Mouse (Mus musculus): ENCODE measurements around the gene Bglap.
"Not testable (repeated sequence)": the region's sequence is repeated elsewhere in the genome, so short reads cannot be mapped to it uniquely, and the experiment has no call there.

Gene Bglap

DNA sequence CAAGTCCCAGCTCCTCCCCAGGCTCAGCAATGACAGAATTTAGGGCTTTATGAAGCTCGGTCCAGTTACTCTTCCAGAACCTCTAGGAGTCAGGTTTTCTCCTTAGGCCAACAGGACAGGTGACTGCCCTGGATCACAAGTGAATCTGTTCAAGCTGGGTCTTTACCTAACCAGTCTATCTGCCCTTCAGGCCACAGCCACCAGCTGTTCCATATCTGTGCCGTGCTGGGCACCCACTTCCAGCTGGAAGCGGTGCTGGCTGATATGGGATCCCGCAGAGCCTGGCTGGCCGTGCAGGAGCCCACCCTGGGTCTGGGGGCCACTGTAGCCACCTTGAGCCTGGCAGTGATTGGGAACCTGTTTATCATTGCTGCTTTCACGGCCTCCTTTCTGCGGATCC lies 1.9 kb downstream of the Bglap start:
- not testable (repeated sequence) for DNase-seq

DNA sequence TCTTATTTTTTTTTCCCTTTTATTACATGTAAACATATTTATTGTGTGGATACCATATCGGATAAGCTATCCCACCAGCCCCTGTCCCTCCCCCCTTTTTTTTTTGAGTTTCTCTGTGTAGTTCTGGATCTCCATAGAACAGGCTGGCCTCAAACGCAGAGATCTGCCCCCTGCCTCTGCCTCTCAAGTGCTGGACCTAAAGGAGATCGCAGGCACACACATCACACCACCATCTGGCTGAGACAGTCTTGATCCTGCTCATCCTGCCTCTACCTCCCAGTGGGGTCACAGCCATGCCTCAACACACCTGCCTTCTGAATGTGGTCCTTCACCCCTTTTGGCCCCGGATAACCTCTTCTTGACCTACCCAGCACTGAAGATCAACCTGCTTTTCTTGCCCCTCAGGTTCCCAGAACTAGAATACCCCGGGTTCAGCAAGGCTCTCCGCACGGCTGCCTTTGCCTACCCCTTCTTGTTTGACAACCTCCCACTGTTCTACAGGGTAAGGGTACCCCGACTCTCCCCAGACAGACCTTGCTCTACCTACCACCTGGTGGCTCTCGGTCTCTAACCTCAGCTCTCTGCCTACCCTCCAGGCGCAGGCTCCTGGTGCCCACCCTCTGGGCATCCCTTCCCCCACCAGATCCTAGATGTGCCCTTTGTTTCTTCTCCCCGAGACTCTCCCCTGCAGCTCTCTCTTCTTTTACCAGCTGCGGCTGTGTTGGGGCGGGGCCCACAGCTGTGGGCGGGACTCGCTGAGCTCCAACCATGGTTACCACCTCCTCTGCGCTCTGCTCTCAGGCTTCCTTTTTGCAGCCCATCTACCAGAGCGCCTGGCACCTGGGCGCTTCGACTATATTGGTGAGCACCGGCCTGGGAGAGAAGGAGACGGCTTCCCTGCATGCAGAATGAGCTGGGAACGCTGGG lies 2.6 kb downstream of the Bglap start:
- DNase-seq, result peak; percentile 84

DNA sequence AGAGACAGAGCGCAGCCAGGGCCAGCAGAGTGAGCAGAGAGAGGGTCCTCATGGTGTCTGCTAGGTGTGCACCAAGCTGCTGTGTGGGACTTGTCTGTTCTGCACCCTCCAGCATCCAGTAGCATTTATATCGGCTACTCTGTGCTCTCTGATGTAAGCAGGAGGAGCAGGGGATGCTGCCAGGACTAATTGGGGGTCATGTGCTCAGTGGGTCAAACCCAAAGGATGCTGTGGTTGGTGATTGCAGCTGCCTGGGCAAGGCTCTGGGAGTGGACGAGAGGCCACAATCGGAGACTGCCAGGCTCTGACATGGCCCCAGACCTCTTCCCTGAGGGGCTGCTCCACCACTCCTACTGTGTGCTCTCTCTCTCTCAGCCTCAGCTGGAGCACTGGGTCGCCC lies 5.7 kb downstream of the Bglap start, which contains the start of gene Bglap2:
Gene Bglap2 (minus strand): TSS at position 101 of the 400 bp plus-strand sequence.
- DNase-seq, result not testable (repeated sequence)

DNA sequence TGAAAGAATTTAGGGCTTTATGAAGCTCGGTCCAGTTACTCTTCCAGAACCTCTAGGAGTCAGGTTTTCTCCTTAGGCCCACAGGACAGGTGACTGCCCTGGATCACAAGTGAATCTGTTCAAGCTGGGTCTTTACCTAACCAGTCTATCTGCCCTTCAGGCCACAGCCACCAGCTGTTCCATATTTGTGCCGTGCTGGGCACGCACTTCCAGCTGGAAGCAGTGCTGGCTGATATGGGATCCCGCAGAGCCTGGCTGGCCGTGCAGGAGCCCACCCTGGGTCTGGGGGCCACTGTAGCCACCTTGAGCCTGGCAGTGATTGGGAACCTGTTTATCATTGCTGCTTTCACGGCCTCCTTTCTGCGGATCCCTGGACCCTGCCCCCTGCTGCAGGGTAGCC lies 7.6 kb downstream of the Bglap start:
- DNase-seq, result not testable (repeated sequence)

DNA sequence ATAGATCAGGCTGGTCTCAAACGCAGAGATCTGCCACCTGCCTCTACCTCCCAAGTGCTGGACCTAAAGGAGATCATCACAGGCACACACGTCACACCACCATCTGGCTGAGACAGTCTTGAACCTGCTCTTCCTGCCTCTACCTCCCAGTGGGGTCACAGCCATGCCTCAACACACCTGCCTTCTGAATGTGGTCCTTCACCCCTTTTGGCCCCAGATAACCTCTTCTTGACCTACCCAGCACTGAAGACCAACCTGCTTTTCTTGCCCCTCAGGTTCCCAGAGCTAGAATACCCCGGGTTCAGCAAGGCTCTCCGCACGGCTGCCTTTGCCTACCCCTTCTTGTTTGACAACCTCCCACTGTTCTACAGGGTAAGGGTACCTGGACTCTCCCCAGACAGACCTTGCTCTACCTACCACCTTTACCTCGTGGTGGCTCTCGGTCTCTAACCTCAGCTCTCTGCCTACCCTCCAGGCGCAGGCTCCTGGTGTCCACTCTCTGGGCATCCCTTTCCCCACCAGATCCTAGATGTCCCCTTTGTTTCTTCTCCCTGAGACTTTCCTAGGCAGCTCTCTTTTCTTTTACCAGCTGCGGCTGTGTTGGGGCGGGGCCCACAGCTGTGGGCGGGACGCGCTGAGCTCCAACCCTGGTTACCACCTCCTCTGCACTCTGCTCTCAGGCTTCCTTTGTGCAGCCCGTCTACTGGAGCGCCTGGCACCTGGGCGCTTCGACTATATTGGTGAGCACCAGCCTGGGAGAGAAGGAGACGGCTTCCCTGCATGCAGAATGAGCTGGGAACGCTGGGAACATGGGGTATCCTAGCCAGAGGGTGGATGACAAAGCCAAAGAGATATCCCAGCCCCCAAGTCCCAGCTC lies 8.3 kb downstream of the Bglap start:
- DNase-seq, result peak; percentile 69

DNA sequence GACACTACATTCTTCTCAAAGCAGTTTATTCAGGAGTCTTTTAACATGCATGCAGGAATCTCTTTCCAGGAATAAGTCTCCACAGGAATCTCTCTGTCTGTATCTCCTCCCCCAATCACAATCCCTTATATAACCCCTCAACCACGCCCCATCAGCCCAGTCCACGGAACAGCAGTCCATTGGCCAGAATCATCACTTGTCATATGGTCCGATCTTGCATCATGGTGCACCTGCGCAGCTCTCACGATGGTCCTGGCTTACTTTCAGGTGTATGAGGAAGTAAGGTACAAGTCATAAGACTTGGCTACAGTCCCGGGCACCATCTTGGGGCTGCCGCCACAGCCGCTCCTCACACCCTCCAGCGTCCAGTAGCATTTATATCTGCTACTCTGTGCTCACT lies 11.6 kb downstream of the Bglap start, which contains the start of gene Bglap3:
Gene Bglap3 (minus strand): TSS at position 101 of the 400 bp plus-strand sequence.
- not testable (repeated sequence) for DNase-seq

DNA sequence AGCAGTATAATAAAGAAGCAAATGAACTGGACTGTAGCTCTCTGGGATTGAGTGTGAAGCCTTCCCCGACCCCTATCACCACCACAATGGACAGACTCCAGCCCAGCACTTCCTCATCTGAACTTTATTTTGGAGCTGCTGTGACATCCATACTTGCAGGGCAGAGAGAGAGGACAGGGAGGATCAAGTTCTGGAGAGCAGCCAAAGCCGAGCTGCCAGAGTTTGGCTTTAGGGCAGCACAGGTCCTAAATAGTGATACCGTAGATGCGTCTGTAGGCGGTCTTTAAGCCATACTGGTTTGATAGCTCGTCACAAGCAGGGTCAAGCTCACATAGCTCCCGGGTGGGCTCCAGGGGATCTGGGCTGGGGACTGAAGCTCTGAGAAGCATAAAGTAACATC lies 15.8 kb downstream of the Bglap start:
- DNase-seq, result not testable (repeated sequence)

DNA sequence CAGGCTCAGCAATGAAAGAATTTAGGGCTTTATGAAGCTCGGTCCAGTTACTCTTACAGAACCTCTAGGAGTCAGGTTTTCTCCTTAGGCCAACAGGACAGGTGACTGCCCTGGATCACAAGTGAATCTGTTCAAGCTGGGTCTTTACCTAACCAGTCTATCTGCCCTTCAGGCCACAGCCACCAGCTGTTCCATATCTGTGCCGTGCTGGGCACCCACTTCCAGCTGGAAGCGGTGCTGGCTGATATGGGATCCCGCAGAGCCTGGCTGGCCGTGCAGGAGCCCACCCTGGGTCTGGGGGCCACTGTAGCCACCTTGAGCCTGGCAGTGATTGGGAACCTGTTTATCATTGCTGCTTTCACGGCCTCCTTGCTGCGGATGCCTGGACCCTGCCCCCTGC lies 16.7 kb downstream of the Bglap start:
- not testable (repeated sequence) for DNase-seq

DNA sequence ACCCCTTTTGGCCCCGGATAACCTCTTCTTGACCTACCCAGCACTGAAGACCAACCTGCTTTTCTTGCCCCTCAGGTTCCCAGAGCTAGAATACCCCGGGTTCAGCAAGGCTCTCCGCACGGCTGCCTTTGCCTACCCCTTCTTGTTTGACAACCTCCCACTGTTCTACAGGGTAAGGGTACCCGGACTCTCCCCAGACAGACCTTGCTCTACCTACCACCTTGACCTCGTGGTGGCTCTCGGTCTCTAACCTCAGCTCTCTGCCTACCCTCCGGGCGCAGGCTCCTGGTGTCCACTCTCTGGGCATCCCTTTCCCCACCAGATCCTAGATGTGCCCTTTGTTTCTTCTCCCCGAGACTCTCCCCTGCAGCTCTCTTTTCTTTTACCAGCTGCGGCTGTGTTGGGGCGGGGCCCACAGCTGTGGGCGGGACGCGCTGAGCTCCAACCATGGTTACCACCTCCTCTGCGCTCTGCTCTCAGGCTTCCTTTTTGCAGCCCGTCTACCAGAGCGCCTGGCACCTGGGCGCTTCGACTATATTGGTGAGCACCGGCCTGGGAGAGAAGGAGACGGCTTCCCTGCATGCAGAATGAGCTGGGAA lies 17.3 kb downstream of the Bglap start:
- peak; percentile 55 for DNase-seq

DNA sequence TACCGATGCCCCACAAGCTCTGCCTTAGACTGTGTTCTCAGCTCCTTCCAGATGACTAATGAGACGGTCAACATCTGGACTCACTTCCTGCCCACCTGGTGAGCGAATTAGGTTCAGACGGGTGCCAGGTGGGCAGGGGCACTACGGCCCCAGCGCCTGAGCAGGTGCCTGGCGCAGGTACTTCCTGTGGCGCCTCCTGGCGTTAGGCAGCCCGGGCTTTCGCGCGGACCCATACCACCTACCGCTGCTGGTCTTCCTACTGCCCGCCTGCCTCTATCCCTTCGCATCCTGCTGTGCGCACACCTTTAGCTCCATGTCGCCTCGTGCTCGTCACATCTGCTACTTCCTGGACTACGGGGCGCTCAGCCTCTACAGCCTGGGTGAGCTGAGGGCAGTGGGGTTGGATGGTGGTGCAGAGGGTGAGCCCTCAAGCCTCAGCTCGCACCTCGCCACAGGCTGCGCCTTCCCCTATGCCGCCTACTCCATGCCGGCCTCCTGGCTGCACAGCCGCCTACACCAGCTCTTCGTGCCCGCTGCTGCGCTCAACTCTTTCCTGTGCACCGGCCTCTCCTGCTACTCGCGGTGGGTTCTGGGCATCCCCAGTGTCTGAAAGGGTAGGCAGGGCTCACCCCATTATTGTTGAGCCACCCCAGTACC lies 18.4 kb downstream of the Bglap start:
- no peak for DNase-seq

DNA sequence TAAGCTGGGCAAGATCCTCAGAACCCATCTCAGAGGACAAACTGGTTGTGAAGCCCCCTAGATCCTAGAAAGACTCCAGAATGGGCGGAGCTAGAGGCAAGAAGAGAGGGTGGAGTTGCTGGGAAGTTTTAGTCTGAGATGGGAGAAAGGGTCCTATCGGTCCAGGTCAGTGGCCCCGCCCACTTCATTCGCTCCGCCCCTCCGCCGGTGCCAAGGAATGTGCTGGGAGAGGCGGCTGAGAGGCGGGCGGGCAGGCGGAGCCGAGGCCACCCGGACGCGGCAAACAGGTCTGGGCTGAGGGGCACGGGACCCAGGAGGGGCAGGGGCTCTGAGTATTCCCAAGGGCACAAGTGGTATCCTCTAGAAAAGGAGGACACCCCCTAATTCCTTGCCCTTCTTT lies 19.9 kb downstream of the Bglap start, which contains the start of gene Paqr6:
Gene Paqr6 (plus strand): TSS at position 248 of the 400 bp plus-strand sequence.
- DNase-seq, result peak; percentile 55

DNA sequence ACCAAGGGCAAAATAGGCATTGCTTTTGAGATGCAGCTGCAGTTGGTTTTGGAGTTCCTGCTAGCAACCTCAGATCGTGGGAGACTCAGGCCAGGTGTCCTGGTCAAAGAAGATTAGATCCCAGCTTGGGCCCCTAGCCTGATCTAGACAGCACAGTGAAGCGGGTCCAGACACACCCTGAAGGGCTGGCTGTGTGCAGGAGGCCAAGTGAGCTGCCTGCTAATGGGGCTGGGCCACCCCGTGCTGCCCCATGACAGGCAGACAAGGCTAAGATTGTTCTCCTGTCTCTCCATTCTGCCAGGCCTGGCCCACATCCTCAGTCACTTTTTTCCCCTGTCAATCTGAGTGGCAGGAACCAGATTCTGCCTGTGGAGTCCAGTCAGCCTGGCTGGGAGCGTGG lies 20.6 kb downstream of the Bglap start:
- no peak for DNase-seq

DNA sequence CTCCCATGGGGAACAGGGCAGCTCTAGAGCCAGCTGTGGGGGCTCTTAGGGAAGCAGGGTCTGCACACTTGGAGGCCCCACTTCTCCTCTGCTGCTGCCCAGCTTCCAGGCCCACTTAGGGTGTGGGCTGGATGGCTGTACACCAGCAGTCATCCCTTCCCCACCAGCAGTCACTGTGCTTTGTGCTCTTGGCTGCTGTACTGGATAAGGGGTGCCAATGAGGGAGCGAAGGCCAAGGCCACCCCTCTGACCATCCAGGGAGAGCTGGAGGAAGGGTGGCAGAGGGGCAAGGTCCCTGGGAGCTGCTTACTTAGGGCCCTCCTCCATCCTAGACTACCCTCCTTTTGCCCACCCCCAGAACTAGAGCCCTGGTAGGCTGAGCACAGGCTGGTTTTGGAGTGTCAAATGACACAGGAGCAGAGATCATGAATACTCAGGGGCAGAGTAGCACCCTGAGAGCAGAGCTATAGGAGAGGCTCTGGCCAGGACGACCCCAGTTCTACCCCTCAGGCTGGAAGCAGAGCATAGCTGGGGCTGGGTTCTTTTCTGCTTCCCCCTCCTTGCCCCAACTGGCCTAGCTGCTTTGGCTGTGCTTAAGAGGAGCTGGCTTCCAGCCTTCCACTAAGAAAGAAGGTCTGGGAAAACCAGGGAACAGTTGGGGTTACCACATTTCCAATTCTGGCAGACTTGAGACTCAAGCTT lies 22.5 kb downstream of the Bglap start:
- no peak for DNase-seq

DNA sequence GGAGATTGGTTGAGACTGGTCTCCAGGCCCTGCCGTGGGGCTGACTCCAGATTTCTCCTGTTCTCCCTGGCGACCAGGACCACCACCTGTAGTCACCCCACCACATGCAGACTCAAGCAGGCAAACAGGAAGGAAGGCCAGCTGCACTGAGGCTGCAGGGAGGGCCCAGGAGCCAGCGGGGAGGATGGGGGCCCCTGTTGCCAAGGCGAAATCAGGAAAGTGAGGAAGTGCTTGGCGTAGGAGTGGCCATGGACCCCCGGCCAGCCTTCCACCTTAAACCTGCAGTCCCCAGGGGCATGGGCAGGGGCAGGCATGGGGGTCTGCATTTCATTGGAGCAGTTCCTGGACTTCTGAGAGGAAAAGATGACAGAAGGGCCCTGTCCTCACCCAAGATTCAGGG lies 23.2 kb downstream of the Bglap start:
- no peak for DNase-seq

DNA sequence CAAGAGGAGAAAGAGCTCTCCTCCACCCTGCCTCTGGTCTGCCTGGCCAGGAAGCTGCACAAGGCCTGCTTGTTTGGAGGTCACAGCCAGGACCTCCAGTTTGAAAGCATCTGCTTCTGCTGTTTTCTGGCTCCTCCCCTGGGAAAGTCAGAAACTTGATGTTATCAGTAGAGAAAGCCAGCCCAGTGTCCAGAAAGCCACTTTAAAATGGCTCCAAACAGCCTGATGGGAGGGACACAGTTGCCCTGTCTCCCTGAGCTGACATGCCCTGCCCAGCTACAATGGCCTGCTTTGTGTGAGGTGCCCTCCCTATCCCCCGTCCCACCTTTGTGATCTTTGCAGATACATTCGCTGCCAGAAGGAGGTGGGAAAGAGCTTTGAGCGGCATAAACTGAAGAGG lies 24.3 kb downstream of the Bglap start:
- no peak for DNase-seq

DNA sequence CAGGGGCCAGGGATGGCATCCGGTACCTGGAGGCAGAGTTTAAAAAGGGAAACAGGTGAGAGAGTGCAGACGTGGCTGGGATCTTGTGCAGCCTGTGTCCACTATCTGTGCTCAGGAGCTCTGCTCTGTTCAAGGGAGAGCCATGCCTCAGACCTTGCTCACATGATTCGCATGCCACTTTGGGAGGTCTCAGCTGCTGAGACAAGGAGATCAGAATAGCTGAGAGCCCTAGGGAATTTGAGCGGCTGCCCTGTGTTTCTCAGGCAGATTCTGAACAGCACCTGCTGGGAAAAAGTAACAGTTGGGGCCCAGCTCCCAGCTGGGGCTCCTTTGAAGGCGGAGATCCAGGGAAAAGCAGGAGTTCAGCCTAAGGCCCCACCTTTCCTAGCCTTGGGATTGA lies 24.7 kb downstream of the Bglap start:
- no peak for DNase-seq

DNA sequence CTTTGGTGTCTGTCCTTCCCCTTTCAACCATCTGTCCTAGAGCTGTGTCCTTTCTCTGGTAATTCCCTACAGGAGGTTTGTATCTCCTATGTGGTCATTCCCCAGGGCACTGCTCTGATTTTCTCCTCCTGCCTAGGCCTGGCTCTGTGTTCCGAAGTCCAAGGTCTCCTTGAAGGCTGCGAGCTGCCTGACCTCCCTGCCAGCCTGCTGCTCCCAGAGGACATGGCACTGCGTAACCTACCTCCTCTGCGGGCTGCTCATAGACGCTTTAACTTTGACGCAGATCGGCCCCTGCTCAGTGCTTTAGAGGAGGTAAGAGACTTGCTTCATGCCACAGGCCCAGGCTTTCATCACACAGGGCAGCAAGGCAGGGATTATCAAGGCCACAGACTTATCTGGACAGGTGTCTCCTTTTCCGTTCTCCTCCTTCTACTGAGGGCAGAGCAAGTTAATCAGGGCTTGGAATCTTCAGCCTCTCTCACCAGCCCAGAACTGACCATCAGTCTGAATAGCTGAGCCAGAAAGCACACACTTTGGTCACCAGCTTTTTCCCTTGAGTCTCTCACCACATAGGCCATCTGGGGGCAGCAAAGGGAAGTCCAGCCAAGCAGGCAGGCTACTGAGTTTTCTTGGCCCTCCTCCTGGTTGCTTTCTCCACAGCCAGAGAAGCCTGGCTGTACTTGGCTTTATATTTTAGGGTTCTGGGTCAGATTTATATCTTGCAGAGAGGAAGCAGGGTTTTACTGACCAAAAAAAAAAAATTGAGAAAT lies 29.7 kb downstream of the Bglap start:
- DNase-seq, result no peak

DNA sequence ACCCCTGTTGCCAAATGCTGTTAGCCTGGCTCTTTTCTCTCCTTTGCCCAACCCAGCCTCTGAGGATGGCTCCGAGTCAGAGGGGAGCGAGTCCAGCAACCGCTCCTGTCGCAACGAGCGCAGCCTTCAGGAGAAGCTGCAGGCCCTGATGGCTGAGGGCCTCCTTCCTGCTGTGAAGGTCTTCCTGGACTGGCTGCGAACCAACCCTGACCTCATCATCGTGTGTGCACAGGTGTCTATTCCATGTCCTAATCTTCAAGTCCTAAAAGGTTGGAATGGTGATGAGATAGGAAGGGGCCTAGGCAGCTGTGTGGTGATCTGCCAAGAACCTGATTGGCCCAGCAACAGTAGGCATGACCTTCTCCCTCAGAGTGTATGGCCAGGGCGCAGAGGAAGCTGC lies 31.4 kb downstream of the Bglap start:
- no peak for DNase-seq

DNA sequence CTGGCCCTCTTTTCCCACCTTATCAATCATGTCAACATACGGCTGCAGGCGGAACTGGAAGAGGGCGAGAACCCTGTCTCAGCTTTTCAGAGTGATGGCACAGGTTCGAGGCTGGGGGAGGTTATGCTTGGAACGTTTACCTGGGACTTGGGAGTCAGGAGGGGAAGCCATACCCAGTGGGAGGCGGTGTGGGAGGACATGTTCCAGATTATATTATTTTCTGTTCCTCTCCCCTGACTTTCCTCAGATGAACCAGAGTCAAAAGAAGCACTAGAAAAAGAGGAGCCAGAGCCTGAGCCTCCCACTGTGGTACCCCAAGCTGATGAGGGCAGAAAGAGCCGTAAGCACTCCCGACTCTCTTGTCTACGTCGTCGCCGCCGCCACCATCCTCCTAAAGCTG lies 33.5 kb downstream of the Bglap start:
- DNase-seq, result no peak

DNA sequence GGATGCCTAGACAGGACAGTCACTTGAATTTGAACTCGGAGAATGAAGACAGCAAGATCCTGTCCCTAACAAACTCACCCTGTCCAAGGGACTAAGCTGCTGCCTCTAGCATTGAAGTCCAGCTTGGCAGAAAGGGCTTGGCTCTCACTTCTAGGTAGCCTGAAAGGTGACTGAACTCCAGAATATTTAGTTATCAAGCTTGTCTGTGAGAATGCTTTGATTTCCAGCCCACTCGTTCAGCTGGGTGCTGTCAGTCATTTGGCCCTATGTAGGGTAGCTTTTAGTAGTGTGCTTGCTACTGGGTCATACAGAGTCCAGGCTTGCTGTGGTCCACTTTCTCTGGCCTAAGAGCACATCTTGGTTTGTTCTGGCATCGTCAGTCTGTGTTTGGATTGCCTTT lies 45.3 kb downstream of the Bglap start:
- DNase-seq, result no peak

DNA sequence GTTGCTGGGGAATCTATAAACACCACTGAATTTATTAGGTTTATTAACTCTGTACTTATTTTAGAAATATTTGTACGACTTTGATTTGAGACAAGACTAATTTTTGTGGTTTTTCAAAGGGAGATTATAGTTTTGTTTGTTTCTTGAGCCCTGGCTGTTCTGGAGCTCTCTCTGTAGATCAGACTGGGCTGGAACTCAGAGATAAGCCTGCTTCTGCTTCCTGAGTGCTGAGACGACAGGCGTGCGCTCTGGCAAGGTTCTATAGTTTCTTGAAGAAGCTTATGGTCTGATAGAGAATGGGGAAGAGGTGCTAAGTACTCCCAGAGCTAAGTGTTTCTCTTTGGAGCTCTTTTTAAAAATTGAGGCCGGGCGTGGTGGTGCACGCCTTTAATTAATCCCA lies 45.9 kb downstream of the Bglap start:
- DNase-seq, result no peak

Measured in retina, postnatal 1 day (tissue).